Mouse (Mus musculus): ENCODE results near the gene Ttyh1.

DNA sequence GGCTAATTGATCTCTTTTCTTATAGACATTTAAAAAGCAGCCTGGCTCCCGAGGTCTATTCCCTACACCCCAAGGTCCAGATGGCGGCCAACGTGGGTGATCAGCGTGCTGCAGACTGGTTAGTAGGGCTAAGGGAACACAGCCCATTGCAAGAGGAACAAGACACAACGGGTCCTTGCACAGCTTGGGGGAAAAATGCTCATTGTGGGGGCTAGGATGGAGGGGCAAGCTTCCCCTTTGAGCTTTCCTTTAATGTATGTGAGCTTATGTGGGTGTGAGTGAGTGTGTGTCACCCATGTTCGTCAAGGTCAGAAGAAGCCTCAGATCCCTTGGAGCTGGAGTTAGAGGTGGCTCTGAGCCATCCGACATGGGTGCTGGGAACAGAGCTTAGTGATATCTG, 19.5 kb downstream of the Ttyh1 start:
- TF ChIP-seq CTCF (IDR thresholded peaks at IDR 0.05; ENCODE audit: low read depth) (no peak), EP300 (IDR thresholded peaks at IDR 0.05; ENCODE audit: low read depth) (no peak)

Data from heart, postnatal 0 days (tissue).